ENCODE assay signal across 8 mouse cellular contexts in genomic region chr1:160717742-160718141, GRCm38 (mm10).
DNase-seq lines count a peak whose midpoint lies in the region.
"Had no signal": no experiment of that assay in that cellular context is flagged by ENCODE, and none has a peak within 500 bp of the region (broad histone marks: within the 10 kb centered on the region; RNA-seq: fewer than 3 reads in every experiment).

No protein-coding gene starts in this region.

- peak; percentile 40 for DNase-seq in kidney, adult 9 months
- no peak for DNase-seq in kidney, postnatal 4 days
- peak; percentile 9 to 32 for DNase-seq in B cell, adult 2 months
- DNase-seq in MN1 (ENCODE audit: low spot score): peak; percentile 74
- DNase-seq in induced T-regulatory cell, adult 2 months (ENCODE audit: low read depth): peak; percentile 73
- no peak for DNase-seq in adrenal gland, adult 8-10 months
- DNase-seq in kidney, adult 18-20 months: no peak
- DNase-seq: spleen, adult 18-20 months had no signal

Comparison
In these comparisons a context has a peak if more than half of its experiments do, and no peak if none do; other contexts are left out.
1. DNase-seq: peak in kidney, adult 9 months (single experiment), B cell, adult 2 months (2 of 2), MN1 (single experiment) and induced T-regulatory cell, adult 2 months (single experiment); none in kidney, postnatal 4 days (0 of 2), adrenal gland, adult 8-10 months (single experiment) and kidney, adult 18-20 months (single experiment).